Mouse (Mus musculus): ENCODE results near the gene Wdr53. TPM values are rescaled to one million over a fixed set of nuclear protein-coding genes. Genes with fewer than 3 reads are reported as not detected.
"Not testable (repeated sequence)": the region's sequence is repeated elsewhere in the genome, so short reads cannot be mapped to it uniquely, and the experiment has no call there.

The Wdr53 gene
- 18.7 and 19.7 TPM in 2 replicates for total RNA-seq (2017)

GRCm38 (mm10) chr16:32246952-32247370 is at the start of gene Wdr53, which contains the start of gene Fbxo45:
TSS of gene Wdr53 (plus strand) at chr16:32247227.
TSS of gene Fbxo45 (minus strand) at chr16:32247158.
- ATAC-seq (ENCODE audit: extremely low read depth, insufficient number of reproducible peaks, low FRiP score, poor library complexity, severe bottlenecking) = peak; percentile 99

GRCm38 (mm10) chr16:32200256-32201003 is 46.6 kb upstream of the Wdr53 start:
- ATAC-seq (ENCODE audit: extremely low read depth, insufficient number of reproducible peaks, low FRiP score, poor library complexity, severe bottlenecking) = no peak

- no peak for ATAC-seq (ENCODE audit: extremely low read depth, insufficient number of reproducible peaks, low FRiP score, poor library complexity, severe bottlenecking)
Measured at GRCm38 (mm10) chr16:32201004-32201325, 46.1 kb upstream of the Wdr53 start.

GRCm38 (mm10) chr16:32202681-32203080 is 44.3 kb upstream of the Wdr53 start:
- ATAC-seq (ENCODE audit: extremely low read depth, insufficient number of reproducible peaks, low FRiP score, poor library complexity, severe bottlenecking) = peak; percentile 96

- ATAC-seq (ENCODE audit: extremely low read depth, insufficient number of reproducible peaks, low FRiP score, poor library complexity, severe bottlenecking) = no peak
Measured at GRCm38 (mm10) chr16:32204902-32205301, 42.1 kb upstream of the Wdr53 start.

GRCm38 (mm10) chr16:32214156-32214555 is 32.9 kb upstream of the Wdr53 start:
- ATAC-seq (ENCODE audit: extremely low read depth, insufficient number of reproducible peaks, low FRiP score, poor library complexity, severe bottlenecking) = no peak

- no peak for ATAC-seq (ENCODE audit: extremely low read depth, insufficient number of reproducible peaks, low FRiP score, poor library complexity, severe bottlenecking)
Measured at GRCm38 (mm10) chr16:32214804-32215576, 32.0 kb upstream of the Wdr53 start.

- no peak for ATAC-seq (ENCODE audit: extremely low read depth, insufficient number of reproducible peaks, low FRiP score, poor library complexity, severe bottlenecking)
Measured at GRCm38 (mm10) chr16:32221803-32222202, 25.2 kb upstream of the Wdr53 start.

- no peak for ATAC-seq (ENCODE audit: extremely low read depth, insufficient number of reproducible peaks, low FRiP score, poor library complexity, severe bottlenecking)
Measured at GRCm38 (mm10) chr16:32222399-32222798, 24.6 kb upstream of the Wdr53 start.

- not testable (repeated sequence) for ATAC-seq (ENCODE audit: extremely low read depth, insufficient number of reproducible peaks, low FRiP score, poor library complexity, severe bottlenecking)
Measured at GRCm38 (mm10) chr16:32232050-32232449, 15.0 kb upstream of the Wdr53 start.

- no peak for ATAC-seq (ENCODE audit: extremely low read depth, insufficient number of reproducible peaks, low FRiP score, poor library complexity, severe bottlenecking)
Measured at GRCm38 (mm10) chr16:32237930-32238680, 8.9 kb upstream of the Wdr53 start.

- no peak for ATAC-seq (ENCODE audit: extremely low read depth, insufficient number of reproducible peaks, low FRiP score, poor library complexity, severe bottlenecking)
Measured at GRCm38 (mm10) chr16:32239428-32240312, 7.4 kb upstream of the Wdr53 start.

GRCm38 (mm10) chr16:32243901-32244300 is 3.1 kb upstream of the Wdr53 start:
- no peak for ATAC-seq (ENCODE audit: extremely low read depth, insufficient number of reproducible peaks, low FRiP score, poor library complexity, severe bottlenecking)

- no peak; the same call in 1 of the 2 replicates for ATAC-seq (ENCODE audit: extremely low read depth, insufficient number of reproducible peaks, low FRiP score, poor library complexity, severe bottlenecking)
Measured at GRCm38 (mm10) chr16:32246351-32246791, 656 bp upstream of the Wdr53 start.

- ATAC-seq (ENCODE audit: extremely low read depth, insufficient number of reproducible peaks, low FRiP score, poor library complexity, severe bottlenecking) = not testable (repeated sequence)
Measured at GRCm38 (mm10) chr16:32264225-32264624, 17.2 kb downstream of the Wdr53 start.

GRCm38 (mm10) chr16:32271291-32271690 is 24.3 kb downstream of the Wdr53 start, which contains the start of gene Smco1:
TSS of gene Smco1 (plus strand) at chr16:32271468.
- no peak for ATAC-seq (ENCODE audit: extremely low read depth, insufficient number of reproducible peaks, low FRiP score, poor library complexity, severe bottlenecking)

GRCm38 (mm10) chr16:32273338-32273737 is 26.3 kb downstream of the Wdr53 start:
- no peak for ATAC-seq (ENCODE audit: extremely low read depth, insufficient number of reproducible peaks, low FRiP score, poor library complexity, severe bottlenecking)

- ATAC-seq (ENCODE audit: extremely low read depth, insufficient number of reproducible peaks, low FRiP score, poor library complexity, severe bottlenecking) = no peak
Measured at GRCm38 (mm10) chr16:32275041-32275440, 28.0 kb downstream of the Wdr53 start.

Measured in neutrophil, adult 5-6 weeks (primary cell).